In genomic region chr1:132006721-132007120, GRCm38 (mm10) we compare ENCODE assay signal across 8 mouse cellular contexts. TPM values are rescaled to one million over a fixed set of nuclear protein-coding genes. Genes with fewer than 3 reads are reported as not detected.
DNase-seq lines count a peak whose midpoint lies in the region; ATAC-seq and TF ChIP-seq lines count a peak whose summit lies in the region.

No protein-coding gene starts in this region.

- peak overlapping the region; percentile 99 for H3K27ac ChIP-seq in lung, embryonic 16.5 days (ENCODE audit: low read length)
- peak overlapping the region; percentile 96; the same call in 1 of the 2 replicates for H3K27ac ChIP-seq in forebrain, embryonic 13.5 days
- peak overlapping the region; percentile 100 for H3K27ac ChIP-seq in limb, embryonic 14.5 days (replicated peaks; ENCODE audit: low read depth, low read length)
- H3K27ac ChIP-seq in small intestine, adult 2 months (ENCODE audit: insufficient read depth, low read depth, low read length) = peak overlapping the region; percentile 99

- WGBS in lung, embryonic 16.5 days = 18% methylated on average over 5 of the region's 5 CpGs
- WGBS in forebrain, embryonic 13.5 days = 42% methylated on average over 5 of the region's 5 CpGs
- 31% methylated on average over 5 of the region's 5 CpGs for WGBS in limb, embryonic 14.5 days
- WGBS in small intestine, adult 2 months = 8% methylated on average over 5 of the region's 5 CpGs

- peak overlapping the region; percentile 76 for H3K4me3 ChIP-seq in lung, embryonic 16.5 days (ENCODE audit: low read length)
- peak overlapping the region; percentile 79 for H3K4me3 ChIP-seq in forebrain, embryonic 13.5 days
- peak overlapping the region; percentile 90 for H3K4me3 ChIP-seq in limb, embryonic 14.5 days (replicated peaks; ENCODE audit: low read length)
- H3K4me3 ChIP-seq in small intestine, adult 2 months (ENCODE audit: low read depth, low read length) = no peak overlapping the region

- no peak for TF ChIP-seq CTCF in small intestine, adult 2 months (IDR thresholded peaks at IDR 0.05; ENCODE audit: extremely low read depth, insufficient read length, insufficient replicate concordance, low read depth, low read length)

- peak overlapping the region; percentile 91 for H3K9ac ChIP-seq in lung, embryonic 16.5 days (ENCODE audit: low read length)
- H3K9ac ChIP-seq in forebrain, embryonic 13.5 days = no peak overlapping the region
- H3K9ac ChIP-seq in limb, embryonic 14.5 days (ENCODE audit: low read depth, low read length, severe bottlenecking) = no peak overlapping the region; the same call in 1 of the 2 replicates

- no peak for ATAC-seq in lung, embryonic 16.5 days (ENCODE audit: low read depth)
- ATAC-seq in forebrain, embryonic 13.5 days = no peak
- ATAC-seq in limb, embryonic 14.5 days (ENCODE audit: low FRiP score, low read depth) = no peak
- no peak for ATAC-seq in granulocyte monocyte progenitor cell, adult 5-6 weeks (replicated peaks; ENCODE audit: poor library complexity, severe bottlenecking)

- DNase-seq in lung, postnatal 10 days = no peak
- DNase-seq in limb, embryonic 14.5 days (ENCODE audit: low spot score) = no peak
- no peak for DNase-seq in frontal cortex, postnatal 25 days (ENCODE audit: low spot score in 2 of 2)
- no peak for DNase-seq in adrenal gland, adult 18-20 months (ENCODE audit: low spot score in 2 of 2)

- H3K4me1 ChIP-seq in lung, embryonic 16.5 days (replicated peaks; ENCODE audit: control insufficient read depth, insufficient read depth, low read length) = peaks cover 20% of the 10 kb centered on the region
- peaks cover 23% of the 10 kb centered on the region for H3K4me1 ChIP-seq in forebrain, embryonic 13.5 days
- H3K4me1 ChIP-seq in limb, embryonic 14.5 days (ENCODE audit: control insufficient read depth, insufficient read depth, low read length) = peaks cover 11% of the 10 kb centered on the region
- H3K4me1 ChIP-seq in small intestine, adult 2 months (ENCODE audit: control insufficient read depth, insufficient read depth, insufficient read length, low read length) = peaks cover 19% of the 10 kb centered on the region

- no peaks in the 10 kb centered on the region for H3K9me3 ChIP-seq in lung, embryonic 16.5 days (ENCODE audit: control insufficient read depth, low read length)
- no peaks in the 10 kb centered on the region for H3K9me3 ChIP-seq in forebrain, embryonic 13.5 days (replicated peaks)
- H3K9me3 ChIP-seq in limb, embryonic 14.5 days (ENCODE audit: control insufficient read depth, low read length) = no peaks in the 10 kb centered on the region

- no peak for TF ChIP-seq POLR2A in limb, embryonic 14.5 days (IDR thresholded peaks at IDR 0.05; ENCODE audit: borderline replicate concordance, extremely low read depth, insufficient read depth, insufficient read length)
- TF ChIP-seq POLR2A in small intestine, adult 2 months (IDR thresholded peaks at IDR 0.05; ENCODE audit: low read depth, low read length) = no peak

- no peaks in the 10 kb centered on the region for H3K36me3 ChIP-seq in lung, embryonic 16.5 days (ENCODE audit: control insufficient read depth, insufficient read depth, low read length)
- no peaks in the 10 kb centered on the region for H3K36me3 ChIP-seq in forebrain, embryonic 13.5 days (ENCODE audit: poor library complexity, severe bottlenecking)
- no peaks in the 10 kb centered on the region for H3K36me3 ChIP-seq in limb, embryonic 14.5 days (ENCODE audit: control insufficient read depth, insufficient read depth, low read length)
- H3K36me3 ChIP-seq in small intestine, adult 2 months (ENCODE audit: control insufficient read depth, insufficient read depth, low read length) = no peaks in the 10 kb centered on the region

- no peaks in the 10 kb centered on the region for H3K27me3 ChIP-seq in lung, embryonic 16.5 days (ENCODE audit: control insufficient read depth, insufficient read depth, low read depth, low read length)
- no peaks in the 10 kb centered on the region for H3K27me3 ChIP-seq in forebrain, embryonic 13.5 days
- no peaks in the 10 kb centered on the region for H3K27me3 ChIP-seq in limb, embryonic 14.5 days (ENCODE audit: control insufficient read depth, insufficient read depth, low read length)
- no peaks in the 10 kb centered on the region for H3K27me3 ChIP-seq in small intestine, adult 2 months (ENCODE audit: control insufficient read depth, insufficient read depth, low read length)

- peak overlapping the region; percentile 64 for H3K4me2 ChIP-seq in lung, embryonic 16.5 days (ENCODE audit: low read depth, low read length)
- H3K4me2 ChIP-seq in forebrain, embryonic 13.5 days = peak overlapping the region; percentile 66
- peak overlapping the region; percentile 49 for H3K4me2 ChIP-seq in limb, embryonic 14.5 days (replicated peaks; ENCODE audit: low read depth, low read length, severe bottlenecking)

RNA-seq across cellular contexts. Expression of gene Elk4, which starts 0.7 kb away (rescaled TPM):
- polyA plus RNA-seq in lung, embryonic 16.5 days (2015; fragmentation: Nextera tagmentation; extraction: Ambion mirVana) = 22.5 and 26.3 TPM in 2 replicates
- polyA plus RNA-seq in forebrain, embryonic 13.5 days (2015; fragmentation: Nextera tagmentation; extraction: Ambion mirVana) = 13.1 and 13.2 TPM in 2 replicates
- 26.8 and 30.0 TPM in 2 replicates for polyA plus RNA-seq in limb, embryonic 14.5 days (2012; rRNA removed)
- 36.6 and 38.8 TPM in 2 replicates for polyA plus RNA-seq in limb, embryonic 14.5 days (2014; fragmentation: Nextera tagmentation; extraction: Ambion mirVana)
- 8.0 and 16.6 TPM in 2 replicates for polyA plus RNA-seq in small intestine, adult 2 months (2012; rRNA removed)
- total RNA-seq in granulocyte monocyte progenitor cell, adult 5-6 weeks (2014; fragmentation: Nextera tagmentation) = 83.3 and 104 TPM in 2 replicates
- 51.9 and 63.8 TPM in 2 replicates for total RNA-seq in granulocyte monocyte progenitor cell, adult 5-6 weeks (2017)
- total RNA-seq in adrenal gland, adult 18-20 months (2021) = 10 to 100 TPM; 79.8 to 86.4 TPM

RNA-seq across cellular contexts. Expression of gene Slc45a3, which starts 44.0 kb away (rescaled TPM):
- polyA plus RNA-seq in lung, embryonic 16.5 days (2015; fragmentation: Nextera tagmentation; extraction: Ambion mirVana) = 4.2 TPM in 2 replicates
- 2.6 and 2.9 TPM in 2 replicates for polyA plus RNA-seq in forebrain, embryonic 13.5 days (2015; fragmentation: Nextera tagmentation; extraction: Ambion mirVana)
- polyA plus RNA-seq in limb, embryonic 14.5 days (2012; rRNA removed) = 9.9 and 13.1 TPM in 2 replicates
- 10.5 and 11.1 TPM in 2 replicates for polyA plus RNA-seq in limb, embryonic 14.5 days (2014; fragmentation: Nextera tagmentation; extraction: Ambion mirVana)
- 2.1 and 10.7 TPM in 2 replicates for polyA plus RNA-seq in small intestine, adult 2 months (2012; rRNA removed)
- total RNA-seq in granulocyte monocyte progenitor cell, adult 5-6 weeks (2014; fragmentation: Nextera tagmentation) = 1.1 and 4.0 TPM in 2 replicates
- 0.65 and 0.82 TPM in 2 replicates for total RNA-seq in granulocyte monocyte progenitor cell, adult 5-6 weeks (2017)
- total RNA-seq in adrenal gland, adult 18-20 months (2021) = 10 to 100 TPM; 22.9 to 33.6 TPM
